Mouse (Mus musculus) stomach, embryonic 15.5 days (tissue): ENCODE data around the gene Coq4. TPM values are rescaled to one million over a fixed set of nuclear protein-coding genes. Genes with fewer than 3 reads are reported as not detected.

Experiments used
- microRNA-seq: library from miRNA; unstranded; fragments of <30 nt; microRNA quantifications from one replicate; pipeline ENCODE4, GENCODE M21; 2016
- polyA plus RNA-seq: library from polyadenylated mRNA; unstranded; fragments of >200 nt; fragmentation: Nextera tagmentation; extraction: Ambion mirVana; gene quantifications from 2 replicates; pipeline ENCODE4 v1.2.1, GENCODE M21; 2015

Coq4 gene
- polyA plus RNA-seq, 1 experiment from 2014 or later = 35.7 TPM

Small RNA genes lying within 50 kb of the gene (microRNA-seq; reads per million reads assigned to microRNA genes)
- gene Mir219a-2 = not detected
- not detected for gene Mir219b

Other genes with a start within 250 kb of the Coq4 start
- gene Rapgef1, start 167.8 kb upstream of the Coq4 start, polyA plus RNA-seq = 12.7 and 14.5 TPM in 2 replicates
- gene Gm13420, start 35.8 kb upstream of the Coq4 start, polyA plus RNA-seq = 2.4 and 2.9 TPM in 2 replicates
- gene Gm13547, start 28.2 kb upstream of the Coq4 start, polyA plus RNA-seq = not detected in 2 replicates
- 32.2 and 36.3 TPM in 2 replicates for gene Trub2, start 1.0 kb downstream of the Coq4 start, polyA plus RNA-seq
- gene Slc27a4, start 15.1 kb downstream of the Coq4 start, polyA plus RNA-seq = 19.7 and 21.3 TPM in 2 replicates
- gene Urm1, start 32.6 kb downstream of the Coq4 start, polyA plus RNA-seq = 19.1 and 20.0 TPM in 2 replicates
- gene Cercam, start 81.7 kb downstream of the Coq4 start, polyA plus RNA-seq = 28.5 and 29.4 TPM in 2 replicates
- gene Odf2, start 101.7 kb downstream of the Coq4 start, polyA plus RNA-seq = 53.6 and 53.8 TPM in 2 replicates
- 49.3 and 51.8 TPM in 2 replicates for gene Gle1, start 147.9 kb downstream of the Coq4 start, polyA plus RNA-seq
- 74.3 and 78.5 TPM in 2 replicates for gene Sptan1, start 178.1 kb downstream of the Coq4 start, polyA plus RNA-seq